Mouse (Mus musculus): Measurements from ENCODE around the gene Pdlim7.

DNA sequence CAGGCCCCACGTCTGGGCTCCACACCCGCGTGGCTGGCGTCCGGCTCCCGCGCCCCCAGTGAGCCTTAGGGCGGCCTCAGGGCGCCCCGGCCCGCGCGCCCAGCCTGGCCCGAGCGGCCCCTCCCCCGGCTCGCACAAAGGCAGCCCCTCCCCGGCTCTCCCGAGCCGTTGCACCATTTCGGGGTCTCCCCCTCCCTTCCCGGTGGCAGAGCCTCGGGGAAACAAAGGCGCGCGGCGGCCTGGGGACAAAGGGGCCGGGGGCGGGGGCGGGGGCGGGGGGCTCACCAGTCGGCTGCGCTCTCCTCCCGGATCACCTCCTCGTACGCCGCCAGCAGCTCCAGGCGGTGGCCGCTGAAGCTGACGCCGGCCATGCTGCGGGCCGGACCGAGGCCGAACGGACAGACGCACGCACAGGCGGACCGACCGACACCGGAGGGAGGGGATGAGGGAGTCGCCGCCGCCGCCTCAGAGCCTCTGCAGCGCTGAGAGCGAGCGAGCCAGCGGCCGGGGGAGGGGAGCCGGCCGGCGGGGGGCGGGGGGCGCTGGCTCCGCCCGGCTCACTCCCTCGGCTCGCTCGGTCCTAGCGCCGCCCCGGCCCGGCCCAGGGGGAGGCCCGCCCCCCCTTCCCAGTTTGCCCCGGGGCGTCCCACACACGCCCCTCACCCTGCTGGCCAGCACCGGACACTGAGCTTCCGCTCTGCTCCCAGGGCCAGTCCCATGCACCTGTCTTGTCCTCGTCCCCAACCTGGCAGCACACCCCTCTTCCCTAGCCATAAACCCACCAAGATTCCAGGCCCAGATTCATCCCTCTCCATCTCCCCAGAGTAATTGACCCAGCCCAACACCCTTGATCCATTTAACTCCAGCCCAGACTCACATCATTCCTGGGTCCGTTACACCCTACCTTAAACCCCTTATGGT lies 25.6 kb downstream of the Pdlim7 start, which contains the start of gene Dbn1:
- TF ChIP-seq POLR2A (IDR thresholded peaks at IDR 0.05; ENCODE audit: low read depth, low read length) (no peak), CTCF (IDR thresholded peaks at IDR 0.05; ENCODE audit: extremely low read depth, insufficient read length, insufficient replicate concordance, low read depth, low read length) (no peak)
